9 mouse cellular contexts compared by ENCODE assay signal in genomic region chr4:82512335-82512734, GRCm38 (mm10).
DNase-seq lines count a peak whose midpoint lies in the region; ATAC-seq and TF ChIP-seq lines count a peak whose summit lies in the region.
"Had no signal": no experiment of that assay in that cellular context is flagged by ENCODE, and none has a peak within 500 bp of the region (broad histone marks: within the 10 kb centered on the region; RNA-seq: fewer than 3 reads in every experiment).

No protein-coding gene starts in this region.

- H3K4me3 ChIP-seq in lung, embryonic 15.5 days: peak overlapping the region; percentile 47
- H3K4me3 ChIP-seq in forebrain, embryonic 15.5 days: peak overlapping the region; percentile 75
- H3K4me3 ChIP-seq in limb, embryonic 10.5 days: peak overlapping the region; percentile 61
- H3K4me3 ChIP-seq in olfactory bulb, adult 2 months (ENCODE audit: insufficient read depth, low read depth, low read length): peak overlapping the region; percentile 61

- no peaks in the 10 kb centered on the region for H3K27me3 ChIP-seq in lung, embryonic 15.5 days
- H3K27me3 ChIP-seq in forebrain, embryonic 15.5 days: no peaks in the 10 kb centered on the region
- H3K27me3 ChIP-seq in limb, embryonic 10.5 days (ENCODE audit: low read depth, poor library complexity, severe bottlenecking): no peaks in the 10 kb centered on the region

- H3K27ac ChIP-seq in lung, embryonic 15.5 days: peak overlapping the region; percentile 96
- H3K27ac ChIP-seq in forebrain, embryonic 15.5 days (replicated peaks): peak overlapping the region; percentile 99
- peak overlapping the region; percentile 96 for H3K27ac ChIP-seq in limb, embryonic 10.5 days
- peak overlapping the region; percentile 84 for H3K27ac ChIP-seq in olfactory bulb, adult 2 months (ENCODE audit: insufficient read depth, low read depth, low read length)
- H3K27ac ChIP-seq: macrophage had no signal

- ATAC-seq in lung, embryonic 15.5 days (ENCODE audit: borderline replicate concordance, extremely low read depth, low FRiP score, low TSS enrichment): no peak
- ATAC-seq in forebrain, embryonic 15.5 days (replicated peaks): no peak

- no peak for TF ChIP-seq CTCF in olfactory bulb, adult 2 months (IDR thresholded peaks at IDR 0.05; ENCODE audit: insufficient read depth, low read depth, low read length)

- peak overlapping the region; percentile 62 for H3K9ac ChIP-seq in lung, embryonic 15.5 days
- peak overlapping the region; percentile 95 for H3K9ac ChIP-seq in forebrain, embryonic 15.5 days (replicated peaks)

- H3K4me1 ChIP-seq in lung, embryonic 15.5 days: peaks cover 48% of the 10 kb centered on the region
- H3K4me1 ChIP-seq in forebrain, embryonic 15.5 days: peaks cover 25% of the 10 kb centered on the region
- H3K4me1 ChIP-seq in limb, embryonic 10.5 days: peaks cover 63% of the 10 kb centered on the region
- H3K4me1 ChIP-seq in olfactory bulb, adult 2 months (ENCODE audit: control insufficient read depth, insufficient read depth, low read length): 0 out of 2 replicates have a peak, but pooled peaks cover 2% of the 10 kb centered on the region

- no peak for TF ChIP-seq POLR2A in olfactory bulb, adult 2 months (IDR thresholded peaks at IDR 0.05; ENCODE audit: insufficient read depth, low read depth, low read length)

- H3K9me3 ChIP-seq in lung, embryonic 15.5 days: no peaks in the 10 kb centered on the region
- no peaks in the 10 kb centered on the region for H3K9me3 ChIP-seq in forebrain, embryonic 15.5 days
- no peaks in the 10 kb centered on the region for H3K9me3 ChIP-seq in limb, embryonic 10.5 days (replicated peaks)

- no peak for DNase-seq in lung, postnatal 14 days
- no peak for DNase-seq in limb, embryonic 10.5 days (ENCODE audit: low spot score)
- no peak for DNase-seq in testis, postnatal 10 days (ENCODE audit: low spot score)
- no peak for DNase-seq in thymus, adult 18-20 months
- no peak for DNase-seq in T-cell, adult 2 months (ENCODE audit: low spot score)

- peak overlapping the region; percentile 93 for H3K4me2 ChIP-seq in lung, embryonic 15.5 days
- peak overlapping the region; percentile 82 for H3K4me2 ChIP-seq in forebrain, embryonic 15.5 days (replicated peaks)

- under 1% methylated on average over 13 of the region's 13 CpGs for WGBS in lung, embryonic 15.5 days
- WGBS in forebrain, embryonic 15.5 days: 1% methylated on average over 13 of the region's 13 CpGs
- WGBS in limb, embryonic 10.5 days: under 1% methylated on average over 13 of the region's 13 CpGs
- 4% methylated on average over 13 of the region's 13 CpGs for WGBS in olfactory bulb, adult 2 months

- H3K36me3 ChIP-seq in lung, embryonic 15.5 days: no peaks in the 10 kb centered on the region
- H3K36me3 ChIP-seq in forebrain, embryonic 15.5 days: no peaks in the 10 kb centered on the region
- H3K36me3 ChIP-seq in limb, embryonic 10.5 days: no peaks in the 10 kb centered on the region
